Mouse (Mus musculus): Measurements from ENCODE around the gene Neurl3. TPM values are rescaled to one million over a fixed set of nuclear protein-coding genes. Genes with fewer than 3 reads are reported as not detected.

Gene Neurl3
- polyA plus RNA-seq (2016; fragmentation: Nextera tagmentation; extraction: Ambion mirVana) = 0.45 and 1.0 TPM in 2 replicates

DNA sequence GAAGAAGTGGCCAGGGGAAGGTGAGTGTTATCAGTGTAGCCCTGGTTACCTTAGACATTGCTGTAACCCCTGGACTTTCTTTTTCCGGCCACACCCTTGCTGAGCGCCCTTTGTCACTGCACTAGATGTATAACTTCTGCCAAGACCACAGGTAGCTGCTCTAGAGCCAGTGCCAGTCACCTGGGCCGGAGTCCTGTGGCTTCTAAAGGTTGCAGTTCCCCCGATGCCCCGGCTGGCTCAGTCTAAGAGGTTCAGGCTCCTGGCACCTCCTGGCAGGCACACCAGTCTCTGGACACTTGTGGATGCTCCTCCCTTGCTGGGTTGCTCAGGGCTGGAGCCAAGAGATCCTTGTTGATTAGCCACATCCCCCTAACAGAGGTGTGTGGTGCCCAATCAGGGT lies at the start of gene Neurl3:
Gene Neurl3, minus strand, starts transcription at position 225 of the 400 bp plus-strand sequence.
- Histone ChIP-seq H3K27ac (peak within 1 kb of the TSS; percentile 42; the same call in 1 of the 2 replicates), H3K4me1 (peaks cover 36% of the 10 kb centered on the region), H3K4me3 (no peak within 1 kb of the TSS), H3K9me3 (replicated peaks) (no peaks in the 10 kb centered on the region), H3K36me3 (no peaks in the 10 kb centered on the region), H3K27me3 (ENCODE audit: low read depth, poor library complexity, severe bottlenecking) (peaks cover 21% of the 10 kb centered on the region)
- DNase-seq (ENCODE audit: low spot score) = no peak
- 88% methylated on average over 5 of the region's 5 CpGs for WGBS

DNA sequence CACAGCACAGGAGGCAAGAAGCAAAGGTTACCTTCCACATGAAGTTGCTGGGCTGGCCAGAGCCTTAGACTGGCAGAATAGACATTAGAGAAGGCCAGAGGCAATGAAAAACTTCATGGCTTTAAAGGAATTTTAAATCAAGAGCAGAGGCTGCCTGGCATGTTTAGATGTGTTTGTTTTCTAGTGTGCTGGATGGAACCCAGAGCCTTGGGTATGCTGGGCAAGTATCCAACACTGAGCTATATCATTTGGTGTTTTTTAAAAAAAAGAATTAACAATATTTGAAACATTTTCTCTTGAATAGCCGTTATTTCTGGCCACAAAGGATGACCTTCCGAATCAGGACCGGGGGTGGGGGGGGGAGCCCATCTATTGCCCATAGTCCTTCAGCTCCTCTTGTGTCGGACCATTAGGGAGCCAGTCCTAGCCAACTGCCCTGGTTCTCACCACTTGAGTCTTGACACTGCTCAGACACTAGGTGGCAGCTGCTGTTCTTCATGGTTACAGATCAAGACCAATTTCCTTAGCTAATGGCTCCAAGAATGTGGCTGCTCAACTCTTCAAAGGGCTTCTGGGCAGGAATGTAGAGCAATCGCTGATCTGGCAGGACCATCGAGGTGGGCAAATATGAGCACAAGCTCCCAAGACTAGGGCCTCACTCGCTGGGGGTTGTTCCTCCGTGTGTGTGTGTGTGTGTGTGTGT lies 49.4 kb upstream of the Neurl3 start:
- Histone ChIP-seq H3K9me3 (replicated peaks) (no peaks in the 10 kb centered on the region), H3K4me3 (no peak overlapping the region), H3K4me1 (peaks cover 11% of the 10 kb centered on the region), H3K27ac (no peak overlapping the region), H3K27me3 (ENCODE audit: low read depth, poor library complexity, severe bottlenecking) (no peaks in the 10 kb centered on the region), H3K36me3 (peaks cover 15% of the 10 kb centered on the region)
- 49% methylated on average over 8 of the region's 8 CpGs for WGBS
- no peak for DNase-seq (ENCODE audit: low spot score)

DNA sequence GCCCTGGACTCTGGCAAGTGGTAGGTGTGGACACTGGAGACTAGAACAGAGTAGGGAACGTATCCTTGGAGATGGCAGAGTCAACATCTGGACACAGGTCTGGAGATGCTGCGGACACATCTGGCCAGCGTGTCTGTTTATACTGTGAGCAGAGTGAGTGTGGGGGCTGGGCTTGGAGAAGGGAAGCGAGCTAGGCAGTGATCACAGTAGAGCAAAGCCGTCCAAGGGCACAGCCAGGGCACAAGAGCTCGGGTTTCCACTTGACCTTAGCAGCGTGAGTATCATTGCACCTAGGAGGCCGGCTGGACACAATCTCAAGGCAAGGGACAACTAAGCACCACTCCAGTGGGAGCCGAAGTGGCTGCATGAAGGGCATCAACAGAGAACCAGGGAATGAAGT lies 48.6 kb upstream of the Neurl3 start:
- Histone ChIP-seq H3K27me3 (ENCODE audit: low read depth, poor library complexity, severe bottlenecking) (no peaks in the 10 kb centered on the region), H3K4me3 (no peak overlapping the region), H3K27ac (no peak overlapping the region), H3K4me1 (peaks cover 11% of the 10 kb centered on the region), H3K9me3 (replicated peaks) (no peaks in the 10 kb centered on the region), H3K36me3 (peaks cover 15% of the 10 kb centered on the region)
- DNase-seq (ENCODE audit: low spot score) = no peak
- WGBS = 51% methylated on average over 9 of the region's 9 CpGs

DNA sequence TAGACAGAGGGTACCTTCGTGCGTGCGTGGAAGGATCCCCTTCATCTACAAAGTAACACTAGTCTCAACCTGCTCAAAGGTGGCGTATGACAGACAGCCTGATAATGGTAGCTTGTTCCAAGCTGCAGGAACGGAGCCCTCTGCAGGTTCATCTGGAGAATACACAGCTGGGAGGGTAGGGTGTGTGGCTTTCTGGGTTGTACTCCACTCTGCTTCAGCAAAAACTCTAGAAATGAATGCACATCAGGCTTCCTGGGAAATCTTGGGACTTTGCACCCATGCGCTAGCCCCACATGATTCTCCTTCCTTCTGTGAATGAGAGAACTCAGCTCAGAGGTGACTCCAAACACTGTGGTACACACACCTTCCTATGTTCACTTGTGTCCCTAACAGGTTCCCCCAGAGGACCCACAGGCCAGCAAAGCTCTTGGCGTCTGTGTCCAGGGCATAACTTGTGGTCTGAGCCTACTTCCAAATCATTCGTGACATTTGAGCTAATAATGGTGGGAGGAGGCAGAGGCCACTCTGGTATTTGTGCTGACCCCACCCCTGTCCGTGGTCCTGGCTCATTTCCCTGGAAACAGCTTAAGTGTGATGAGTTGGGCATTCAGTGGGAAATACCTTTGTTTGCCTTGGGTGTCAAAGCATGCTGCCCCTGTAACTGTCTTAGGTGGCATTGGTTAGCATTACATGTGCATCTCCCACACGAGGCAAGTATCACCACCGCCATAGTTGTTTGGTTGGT lies 47.5 kb upstream of the Neurl3 start:
- H3K27ac ChIP-seq = no peak overlapping the region
- DNase-seq (ENCODE audit: low spot score) = no peak
- H3K36me3 ChIP-seq = peaks cover 9% of the 10 kb centered on the region
- no peak overlapping the region for H3K4me3 ChIP-seq
- H3K27me3 ChIP-seq (ENCODE audit: low read depth, poor library complexity, severe bottlenecking) = no peaks in the 10 kb centered on the region
- H3K4me1 ChIP-seq = peaks cover 11% of the 10 kb centered on the region
- WGBS = 72% methylated on average over 11 of the region's 11 CpGs
- no peaks in the 10 kb centered on the region for H3K9me3 ChIP-seq (replicated peaks)

DNA sequence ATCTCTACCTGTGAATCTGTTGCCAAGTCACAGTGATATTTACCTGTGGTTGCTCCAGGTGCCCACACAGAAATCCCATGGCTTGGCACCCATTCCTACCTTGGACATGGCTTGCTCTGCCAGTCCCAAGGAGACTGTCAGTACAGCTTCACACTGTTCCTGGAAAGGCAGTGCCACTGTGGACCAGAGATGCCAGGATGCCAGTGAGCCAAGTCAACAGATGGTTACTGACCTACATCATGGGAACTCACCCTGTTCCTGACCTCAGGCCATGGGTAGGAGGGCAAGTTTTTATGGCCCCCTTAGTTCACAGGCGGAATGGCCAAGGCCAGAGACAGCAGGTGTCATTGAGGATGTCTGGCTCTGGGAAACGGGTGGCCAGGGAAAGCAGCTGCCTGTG lies 46.7 kb upstream of the Neurl3 start:
- Histone ChIP-seq H3K4me1 (peaks cover 11% of the 10 kb centered on the region), H3K27me3 (ENCODE audit: low read depth, poor library complexity, severe bottlenecking) (no peaks in the 10 kb centered on the region), H3K36me3 (peaks cover 8% of the 10 kb centered on the region), H3K4me3 (no peak overlapping the region), H3K27ac (no peak overlapping the region), H3K9me3 (replicated peaks) (no peaks in the 10 kb centered on the region)
- DNase-seq (ENCODE audit: low spot score) = no peak
- 73% methylated on average over 2 of the region's 2 CpGs for WGBS

DNA sequence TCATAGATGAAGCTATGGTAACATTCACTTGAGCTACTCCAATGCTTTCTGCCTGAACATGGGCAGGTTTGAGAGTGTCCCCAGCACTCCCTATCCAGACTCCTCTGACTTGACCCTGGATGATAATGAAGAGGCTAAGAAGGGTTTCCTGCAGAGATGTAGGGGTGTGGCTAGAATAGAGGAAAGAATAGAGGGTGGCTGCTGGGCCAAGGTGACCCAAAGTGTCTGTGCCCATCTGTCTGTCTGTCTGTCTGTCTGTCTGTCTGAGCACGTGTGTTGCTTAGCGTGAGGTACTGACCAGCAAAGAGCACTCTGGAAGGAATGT lies 41.3 kb upstream of the Neurl3 start:
- 90% methylated on average over 2 of the region's 2 CpGs for WGBS
- Histone ChIP-seq H3K9me3 (replicated peaks) (no peaks in the 10 kb centered on the region), H3K4me3 (no peak overlapping the region)

DNA sequence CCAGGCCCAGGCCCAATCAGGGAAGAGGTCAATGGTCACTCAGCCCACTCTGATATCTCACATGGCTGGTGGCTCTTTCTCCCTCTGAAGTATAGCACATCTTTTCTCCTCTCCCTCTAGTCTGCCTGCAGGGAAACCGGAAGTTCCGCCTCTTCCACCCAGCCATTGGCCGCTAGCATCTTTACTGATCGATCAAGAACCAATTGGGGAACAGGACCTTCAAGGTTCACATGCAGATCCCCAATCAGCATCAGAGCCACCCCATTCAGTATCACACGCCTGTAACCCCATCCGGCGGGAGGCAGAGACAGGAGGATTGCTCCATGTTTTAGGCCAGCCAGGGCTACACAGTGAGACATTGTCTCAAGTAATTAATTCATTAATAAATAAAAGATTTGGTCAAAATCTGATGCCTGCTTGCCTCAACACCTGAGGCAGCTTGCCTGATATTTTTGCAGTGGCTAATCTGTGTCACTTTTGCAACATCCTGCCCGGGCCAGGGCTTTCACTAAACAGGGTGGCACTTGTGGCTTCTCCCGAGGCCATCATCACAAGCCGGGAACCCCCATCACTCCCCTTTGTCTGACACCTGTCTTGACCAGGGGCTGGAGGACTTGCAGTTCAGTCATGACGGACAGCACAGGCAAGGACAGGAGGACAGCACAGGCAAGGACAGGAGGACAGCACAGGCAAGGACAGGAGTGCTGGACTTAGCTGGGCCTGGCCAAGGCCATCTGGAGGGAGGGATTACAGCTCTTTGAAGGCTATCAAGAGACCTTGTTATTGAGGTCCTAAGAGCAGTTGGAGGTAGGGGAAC lies 40.7 kb upstream of the Neurl3 start:
- H3K4me3 ChIP-seq = no peak overlapping the region
- 90% methylated on average over 11 of the region's 11 CpGs for WGBS
- H3K4me1 ChIP-seq = no peaks in the 10 kb centered on the region
- H3K27me3 ChIP-seq (ENCODE audit: low read depth, poor library complexity, severe bottlenecking) = peaks cover 1% of the 10 kb centered on the region; the same call in 1 of the 2 replicates
- DNase-seq (ENCODE audit: low spot score) = no peak
- H3K9me3 ChIP-seq (replicated peaks) = no peaks in the 10 kb centered on the region
- peaks cover 2% of the 10 kb centered on the region; the same call in 1 of the 2 replicates for H3K36me3 ChIP-seq
- no peak overlapping the region for H3K27ac ChIP-seq

More for the DNA sequence above, 41.3 kb upstream of the Neurl3 start:
- no peak for DNase-seq (ENCODE audit: low spot score)
- no peaks in the 10 kb centered on the region for H3K27me3 ChIP-seq (ENCODE audit: low read depth, poor library complexity, severe bottlenecking)
- no peak overlapping the region for H3K27ac ChIP-seq
- H3K4me1 ChIP-seq = no peaks in the 10 kb centered on the region
- peaks cover 2% of the 10 kb centered on the region; the same call in 1 of the 2 replicates for H3K36me3 ChIP-seq

DNA sequence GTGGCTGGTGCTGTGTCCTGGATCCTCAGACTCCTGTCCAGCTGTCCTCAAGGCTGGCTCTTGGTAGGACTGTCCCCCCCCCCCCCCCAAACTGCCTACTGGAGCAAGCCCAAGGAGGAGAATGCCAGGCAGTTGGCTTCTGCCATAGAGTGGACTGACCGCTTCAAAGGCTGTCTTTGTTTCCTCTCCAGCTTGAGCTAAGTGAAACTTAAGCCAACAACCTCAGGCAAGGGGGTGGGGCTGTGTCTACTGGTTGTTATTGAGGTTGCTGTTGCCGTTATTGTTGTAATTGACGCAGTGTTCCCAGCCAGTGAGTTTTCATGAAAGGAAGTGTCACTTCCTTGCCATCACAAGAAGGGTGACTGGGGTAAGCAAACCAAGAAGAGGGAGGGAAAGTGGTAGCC lies 35.0 kb upstream of the Neurl3 start:
- WGBS = 33% methylated on average over 3 of the region's 3 CpGs
- H3K9me3 ChIP-seq (replicated peaks) = no peaks in the 10 kb centered on the region
- no peaks in the 10 kb centered on the region for H3K36me3 ChIP-seq
- peak overlapping the region; percentile 30 for H3K27ac ChIP-seq
- DNase-seq (ENCODE audit: low spot score) = no peak
- 0 out of 2 replicates have a peak overlapping the region, but pooled peaks have one; percentile 10 for H3K4me3 ChIP-seq
- H3K4me1 ChIP-seq = peaks cover 17% of the 10 kb centered on the region
- peaks cover 25% of the 10 kb centered on the region for H3K27me3 ChIP-seq (ENCODE audit: low read depth, poor library complexity, severe bottlenecking)

DNA sequence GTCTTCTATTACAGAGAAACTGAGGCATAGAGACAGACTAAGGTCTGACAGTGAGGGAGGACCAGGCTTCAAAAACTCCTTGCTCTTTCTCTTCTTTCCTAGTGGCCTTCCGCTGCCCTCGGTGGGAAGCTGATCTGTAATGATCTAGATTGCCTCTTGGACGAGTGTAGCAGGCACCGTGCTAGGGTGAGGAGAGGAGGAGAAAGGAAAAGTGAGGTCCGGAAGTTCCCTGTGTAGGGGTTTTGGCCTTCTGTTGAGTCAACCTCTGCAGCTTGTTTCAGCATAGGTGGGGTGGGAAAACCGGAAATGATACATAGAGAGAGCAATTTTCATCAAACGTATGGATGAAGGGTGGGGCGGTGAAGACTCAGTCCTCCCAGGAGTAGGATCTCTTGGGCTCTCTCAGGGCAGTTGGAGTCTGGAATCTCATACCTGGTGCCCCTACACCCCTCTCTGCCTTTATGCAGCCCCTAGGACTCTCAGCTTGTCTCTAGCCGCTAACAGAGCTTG lies 34.5 kb upstream of the Neurl3 start:
- Histone ChIP-seq H3K4me3 (0 out of 2 replicates have a peak overlapping the region, but pooled peaks have one; percentile 68), H3K36me3 (no peaks in the 10 kb centered on the region), H3K4me1 (peaks cover 17% of the 10 kb centered on the region), H3K27me3 (ENCODE audit: low read depth, poor library complexity, severe bottlenecking) (peaks cover 30% of the 10 kb centered on the region), H3K27ac (peak overlapping the region; percentile 30), H3K9me3 (replicated peaks) (no peaks in the 10 kb centered on the region)
- DNase-seq (ENCODE audit: low spot score) = no peak
- 60% methylated on average over 9 of the region's 9 CpGs for WGBS

DNA sequence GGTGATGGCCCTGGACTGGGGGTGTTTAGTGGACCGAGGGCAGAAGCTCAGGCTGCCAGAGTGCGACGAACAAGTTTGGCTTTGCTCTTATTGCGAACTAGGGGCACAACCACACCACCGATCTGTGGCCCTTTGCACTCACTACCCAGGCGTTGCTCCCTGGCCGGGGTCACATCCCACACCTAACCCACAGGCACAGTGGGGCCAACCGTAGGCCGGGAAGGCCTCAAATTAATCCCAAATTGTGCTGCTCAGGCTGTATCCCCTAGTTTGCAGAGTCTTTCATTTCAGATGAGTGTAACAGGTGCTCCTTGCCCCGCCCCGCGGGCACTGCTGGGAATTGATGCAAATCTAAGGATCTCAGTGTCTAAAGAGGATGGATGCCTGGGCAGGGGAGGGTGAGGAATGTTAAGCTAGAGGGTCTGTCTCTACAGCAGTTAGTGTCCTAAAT lies 34.0 kb upstream of the Neurl3 start:
- DNase-seq (ENCODE audit: low spot score) = peak; percentile 49
- WGBS = 8% methylated on average over 12 of the region's 12 CpGs
- H3K36me3 ChIP-seq = no peaks in the 10 kb centered on the region
- no peak overlapping the region for H3K27ac ChIP-seq
- peak overlapping the region; percentile 68 for H3K4me3 ChIP-seq
- no peaks in the 10 kb centered on the region for H3K9me3 ChIP-seq (replicated peaks)
- H3K27me3 ChIP-seq (ENCODE audit: low read depth, poor library complexity, severe bottlenecking) = peaks cover 35% of the 10 kb centered on the region
- peaks cover 18% of the 10 kb centered on the region for H3K4me1 ChIP-seq

DNA sequence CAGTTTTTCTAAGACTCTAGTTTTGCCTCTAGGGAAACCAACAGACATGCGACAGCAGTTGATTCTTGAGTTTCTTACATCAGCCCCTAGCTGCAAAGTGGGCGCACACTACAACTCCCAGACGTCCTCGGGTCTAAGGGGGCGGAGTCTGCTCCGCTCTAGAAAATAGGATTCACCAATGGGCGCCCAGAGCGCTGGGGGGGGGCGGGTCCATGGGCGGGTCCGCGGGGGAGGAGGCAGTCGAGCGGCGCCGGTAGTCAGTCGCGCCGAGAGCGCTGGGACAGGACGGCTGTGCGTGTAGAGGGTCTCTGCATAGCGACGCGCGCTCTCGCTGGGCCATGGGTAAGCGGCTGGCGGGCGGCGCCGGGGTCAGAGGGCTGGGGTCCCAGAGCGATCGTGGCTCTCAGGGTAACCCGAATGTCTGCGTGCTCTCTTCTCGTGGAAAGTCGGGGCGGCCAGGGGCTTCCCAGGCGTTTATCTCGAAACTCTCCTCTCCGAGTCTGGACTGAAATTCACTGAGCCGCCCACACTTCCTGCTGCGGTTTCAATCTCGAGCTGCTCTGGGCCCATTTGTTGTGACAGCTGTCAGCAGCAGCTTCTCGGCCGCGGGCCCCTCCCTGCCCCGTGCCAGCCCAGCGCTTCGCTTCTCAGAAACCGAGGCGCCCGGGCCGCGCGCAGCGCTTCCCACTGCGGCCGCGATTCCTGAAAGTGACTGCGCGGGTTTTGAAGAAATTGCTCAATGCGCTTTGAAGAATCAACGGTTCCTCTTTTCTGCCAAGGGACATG lies 33.2 kb upstream of the Neurl3 start, which contains the start of gene Arid5a:
Gene Arid5a, plus strand, starts transcription at position 239 of the 786 bp plus-strand sequence.
- H3K9me3 ChIP-seq (replicated peaks) = no peaks in the 10 kb centered on the region
- peak within 1 kb of the TSS; percentile 42; the same call in 1 of the 2 replicates for H3K27ac ChIP-seq
- H3K36me3 ChIP-seq = no peaks in the 10 kb centered on the region
- peaks cover 43% of the 10 kb centered on the region for H3K27me3 ChIP-seq (ENCODE audit: low read depth, poor library complexity, severe bottlenecking)
- WGBS = 2% methylated on average over 65 of the region's 65 CpGs
- peak; percentile 96 for DNase-seq (ENCODE audit: low spot score)
- peak within 1 kb of the TSS; percentile 68 for H3K4me3 ChIP-seq
- H3K4me1 ChIP-seq = peaks cover 24% of the 10 kb centered on the region

DNA sequence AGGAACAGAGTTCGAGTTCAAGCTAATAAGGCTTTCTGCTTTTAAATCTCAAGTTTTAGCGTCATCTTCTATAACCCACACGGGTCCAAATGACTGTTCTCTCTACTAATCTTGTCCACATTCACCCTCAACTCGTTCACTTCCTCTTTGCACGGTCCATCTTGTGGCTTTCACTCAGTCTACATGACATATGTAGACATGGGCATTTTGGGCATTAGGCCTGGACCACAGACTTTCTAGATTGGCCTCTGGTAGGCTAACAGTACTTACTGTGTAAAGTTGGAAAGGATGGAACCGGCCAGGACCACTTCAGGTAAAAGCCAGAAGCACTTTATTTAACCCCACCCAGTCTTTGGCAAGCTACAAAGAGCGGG lies 32.6 kb upstream of the Neurl3 start:
- Histone ChIP-seq H3K27ac (no peak overlapping the region), H3K4me1 (peaks cover 24% of the 10 kb centered on the region), H3K27me3 (ENCODE audit: low read depth, poor library complexity, severe bottlenecking) (peaks cover 49% of the 10 kb centered on the region), H3K9me3 (replicated peaks) (no peaks in the 10 kb centered on the region), H3K36me3 (no peaks in the 10 kb centered on the region), H3K4me3 (no peak overlapping the region; the same call in 1 of the 2 replicates)
- no peak for DNase-seq (ENCODE audit: low spot score)
- WGBS = 73% methylated on average over 7 of the region's 7 CpGs

Data from limb, embryonic 10.5 days (tissue).